Mouse (Mus musculus) embryonic facial prominence, embryonic 12.5 days (tissue): ENCODE measurements at regions not wholly inside any gene's neighbourhood (a gene's known extent, or its start where the extent isn't known, plus 50 kb on each side); places are given as distances from the start of the nearest gene placed in this dataset.
A peak's percentile ranks its signal among the peaks of the same experiment; 100 is the strongest.
"Not testable (repeated sequence)": the region's sequence is repeated elsewhere in the genome, so short reads cannot be mapped to it uniquely, and the experiment has no call there.

Source experiments
- ATAC-seq: fragments of 200-750 bp; cut with Nextera tagmentation; 2 replicates; pipeline ENCODE4 v1.8.0; 2017; ENCODE audit not compliant: insufficient number of reproducible peaks, insufficient read depth, low FRiP score, low TSS enrichment
- H3K27ac ChIP-seq: fragments of 300-500 bp; sonication (generic); 2 replicates; pipeline ENCODE4 v1.5.1; 2016; ENCODE audit warnings: mild to moderate bottlenecking
- H3K27me3 ChIP-seq: fragments of 300-500 bp; sonication (generic); 2 replicates; pipeline ENCODE4 v1.6.1; 2016; ENCODE audit warnings: mild to moderate bottlenecking, moderate library complexity
- H3K36me3 ChIP-seq: fragments of 300-500 bp; sonication (generic); 2 replicates; pipeline ENCODE4 v1.6.1; 2016; ENCODE audit warnings: mild to moderate bottlenecking
- H3K4me1 ChIP-seq: fragments of 300-500 bp; sonication (generic); 2 replicates; pipeline ENCODE4 v1.6.1; 2016
- H3K4me2 ChIP-seq: fragments of 300-500 bp; sonication (generic); replicated peaks from 2 replicates; pipeline ENCODE4 v1.6.1; 2016; ENCODE audit warnings: mild to moderate bottlenecking, moderate library complexity
- H3K4me3 ChIP-seq: fragments of 300-500 bp; sonication (generic); 2 replicates; pipeline ENCODE4 v1.5.1; 2016; ENCODE audit warnings: mild to moderate bottlenecking
- H3K9ac ChIP-seq: fragments of 300-500 bp; sonication (generic); 2 replicates; pipeline ENCODE4 v1.6.1; 2016; ENCODE audit warnings: mild to moderate bottlenecking, moderate library complexity
- H3K9me3 ChIP-seq: fragments of 300-500 bp; sonication (generic); 2 replicates; pipeline ENCODE4 v1.6.1; 2016; ENCODE audit warnings: mild to moderate bottlenecking, moderate library complexity
- WGBS: fragments of 180-500 bp; shearing (Covaris S2); methylation state at CpG from one replicate; pipeline ENCODE4 v1.1.7; 2016; 5-methylcytosine and 5-hydroxymethylcytosine counted together

DNA sequence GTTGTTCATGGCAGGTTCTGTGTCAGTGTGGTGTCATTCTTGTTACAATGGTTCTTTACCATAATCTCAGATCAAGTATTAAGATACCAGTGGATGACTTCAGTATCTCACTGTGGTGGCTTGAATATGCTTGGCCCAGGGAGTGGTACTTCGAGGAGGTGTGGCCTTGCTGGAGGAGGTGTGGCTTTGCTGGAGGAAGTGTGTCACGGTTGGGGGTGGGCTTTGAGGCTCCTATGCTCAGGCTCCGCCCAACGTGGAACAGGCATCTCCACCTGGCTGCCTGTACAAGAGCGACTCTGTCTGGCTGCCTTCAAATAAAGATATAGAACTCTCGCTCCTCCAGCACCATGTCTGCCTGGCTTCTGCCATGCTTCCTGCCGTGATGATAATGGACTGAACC is 63.6 kb downstream of the Cd2 start:
- WGBS = 71% methylated on average over 7 of the region's 7 CpGs
- H3K27me3 ChIP-seq = no peaks in the 10 kb centered on the region
- no peak overlapping the region for H3K4me2 ChIP-seq
- no peak for ATAC-seq
- H3K36me3 ChIP-seq = no peaks in the 10 kb centered on the region
- H3K9me3 ChIP-seq = peaks cover 11% of the 10 kb centered on the region; the same call in 1 of the 2 replicates
- H3K4me3 ChIP-seq = no peak overlapping the region
- no peak overlapping the region for H3K9ac ChIP-seq
- H3K4me1 ChIP-seq = no peaks in the 10 kb centered on the region
- no peak overlapping the region for H3K27ac ChIP-seq

DNA sequence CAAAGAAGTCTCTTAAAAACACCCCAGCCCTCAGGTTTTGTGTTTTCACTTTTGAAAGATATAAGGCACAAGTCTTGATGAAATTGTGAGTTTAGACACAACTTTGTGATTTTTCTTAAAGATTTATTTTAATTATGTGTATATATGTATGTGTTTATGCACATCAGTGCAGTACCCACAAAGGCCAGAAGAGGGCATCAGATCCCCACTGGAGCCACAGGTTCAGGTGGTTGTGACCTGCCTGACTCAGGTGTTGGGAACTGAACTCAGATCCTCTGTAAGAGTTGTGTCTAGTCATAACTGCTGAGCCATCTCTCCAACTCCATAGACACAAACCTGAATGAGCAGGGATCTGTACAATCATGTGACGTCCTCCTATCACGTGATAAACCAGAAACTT is 67.8 kb downstream of the Cd2 start:
- no peaks in the 10 kb centered on the region for H3K36me3 ChIP-seq
- no peak overlapping the region for H3K9ac ChIP-seq
- 86% methylated on average over 2 of the region's 2 CpGs for WGBS
- no peak overlapping the region for H3K27ac ChIP-seq
- no peak overlapping the region for H3K4me3 ChIP-seq
- peaks cover 11% of the 10 kb centered on the region; the same call in 1 of the 2 replicates for H3K9me3 ChIP-seq
- H3K4me2 ChIP-seq = no peak overlapping the region
- no peaks in the 10 kb centered on the region for H3K27me3 ChIP-seq
- H3K4me1 ChIP-seq = no peaks in the 10 kb centered on the region
- no peak for ATAC-seq

DNA sequence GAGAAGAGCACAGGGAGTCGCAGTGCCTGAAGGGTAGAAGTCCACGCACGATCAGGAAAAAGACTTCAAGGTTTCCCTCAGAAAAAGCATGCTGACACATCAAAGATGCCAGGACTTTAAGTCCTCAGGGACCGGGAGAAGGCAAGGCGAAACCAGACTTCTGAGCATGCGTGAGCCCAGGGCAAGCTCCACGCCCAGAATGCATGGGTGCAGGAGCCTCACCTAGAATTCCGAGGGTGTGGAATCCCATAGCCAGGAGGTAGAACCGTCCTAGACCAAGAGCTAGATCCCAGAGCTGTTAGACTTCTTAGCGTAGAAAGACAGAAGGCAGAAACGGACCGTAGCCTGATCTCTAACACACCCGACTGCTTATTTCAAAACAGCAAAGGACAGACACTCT is 71.0 kb downstream of the Cd2 start:
- H3K36me3 ChIP-seq = no peaks in the 10 kb centered on the region
- H3K4me2 ChIP-seq = no peak overlapping the region
- H3K9ac ChIP-seq = no peak overlapping the region
- H3K9me3 ChIP-seq = peaks cover 11% of the 10 kb centered on the region; the same call in 1 of the 2 replicates
- 85% methylated on average over 13 of the region's 13 CpGs for WGBS
- no peaks in the 10 kb centered on the region for H3K27me3 ChIP-seq
- H3K27ac ChIP-seq = no peak overlapping the region
- no peak for ATAC-seq
- no peak overlapping the region for H3K4me3 ChIP-seq
- peaks cover 18% of the 10 kb centered on the region for H3K4me1 ChIP-seq

DNA sequence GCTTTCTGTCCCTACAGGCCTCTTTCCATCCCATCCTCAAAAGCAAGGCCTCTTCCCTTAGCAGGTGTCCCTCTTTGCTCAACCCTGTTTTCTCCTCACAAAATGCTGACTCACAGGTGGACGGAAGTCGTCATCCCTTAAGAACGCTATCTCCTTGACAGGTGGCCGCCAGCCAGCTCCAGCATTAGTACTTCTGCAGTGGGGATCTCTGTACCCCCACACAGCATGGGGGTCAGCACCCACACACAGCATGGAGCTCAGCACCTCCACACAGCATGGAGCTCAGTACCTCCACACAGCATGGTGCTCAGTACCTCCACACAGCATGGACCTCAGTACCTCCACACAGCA is 74.6 kb downstream of the Cd2 start:
- peaks cover 20% of the 10 kb centered on the region for H3K4me1 ChIP-seq
- no peak overlapping the region for H3K4me2 ChIP-seq
- H3K9me3 ChIP-seq = no peaks in the 10 kb centered on the region
- H3K27me3 ChIP-seq = no peaks in the 10 kb centered on the region
- H3K9ac ChIP-seq = no peak overlapping the region
- 63% methylated on average over 4 of the region's 4 CpGs for WGBS
- H3K36me3 ChIP-seq = no peaks in the 10 kb centered on the region
- H3K27ac ChIP-seq = peak overlapping the region; percentile 79; the same call in 1 of the 2 replicates
- no peak for ATAC-seq
- H3K4me3 ChIP-seq = no peak overlapping the region

DNA sequence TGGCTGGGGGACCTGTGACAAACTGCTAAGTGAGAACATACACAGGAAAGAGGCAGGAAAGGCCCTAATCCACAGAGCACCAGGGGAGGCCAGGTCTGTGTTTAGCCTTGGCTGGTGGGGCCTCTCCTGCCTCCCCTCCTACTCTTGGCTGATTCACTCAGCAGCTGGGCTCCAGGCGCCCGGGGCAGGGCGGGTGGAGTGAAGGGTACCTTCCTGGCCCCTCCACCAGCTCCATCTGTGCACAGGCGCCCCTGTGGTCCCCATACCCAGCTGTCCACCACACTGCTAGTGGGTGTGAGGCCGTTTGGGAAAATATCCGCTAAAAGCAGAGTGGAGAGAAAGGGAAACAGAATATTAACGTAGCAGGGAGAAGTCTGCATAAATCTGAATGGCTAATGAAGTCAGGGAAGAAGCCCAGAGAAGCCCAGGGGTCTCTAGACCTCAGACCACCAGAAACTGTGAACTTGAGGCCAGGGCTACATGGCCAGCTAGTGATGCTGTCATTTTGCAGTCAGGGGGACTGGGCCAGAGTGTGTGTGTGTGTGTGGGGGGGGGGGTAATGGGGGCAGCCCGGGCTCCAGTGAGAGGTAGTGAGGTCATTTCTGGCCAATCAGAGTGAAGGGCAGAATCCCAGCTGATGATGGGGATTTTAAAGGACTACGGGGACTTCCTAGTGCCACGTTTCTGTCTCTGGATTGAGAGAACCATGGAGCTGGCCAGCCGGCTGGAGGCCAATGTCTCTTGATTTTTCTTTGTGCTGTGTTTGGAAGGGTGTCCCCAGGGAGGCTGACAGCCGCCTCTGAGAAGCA is 75.1 kb downstream of the Cd2 start:
- Histone ChIP-seq H3K36me3 (no peaks in the 10 kb centered on the region), H3K4me1 (peaks cover 20% of the 10 kb centered on the region), H3K27ac (peak overlapping the region; percentile 79), H3K9me3 (no peaks in the 10 kb centered on the region), H3K4me2 (peak overlapping the region; percentile 21), H3K4me3 (no peak overlapping the region), H3K9ac (no peak overlapping the region; the same call in 1 of the 2 replicates), H3K27me3 (no peaks in the 10 kb centered on the region)
- WGBS = 17% methylated on average over 12 of the region's 12 CpGs
- peak; percentile 74 for ATAC-seq

DNA sequence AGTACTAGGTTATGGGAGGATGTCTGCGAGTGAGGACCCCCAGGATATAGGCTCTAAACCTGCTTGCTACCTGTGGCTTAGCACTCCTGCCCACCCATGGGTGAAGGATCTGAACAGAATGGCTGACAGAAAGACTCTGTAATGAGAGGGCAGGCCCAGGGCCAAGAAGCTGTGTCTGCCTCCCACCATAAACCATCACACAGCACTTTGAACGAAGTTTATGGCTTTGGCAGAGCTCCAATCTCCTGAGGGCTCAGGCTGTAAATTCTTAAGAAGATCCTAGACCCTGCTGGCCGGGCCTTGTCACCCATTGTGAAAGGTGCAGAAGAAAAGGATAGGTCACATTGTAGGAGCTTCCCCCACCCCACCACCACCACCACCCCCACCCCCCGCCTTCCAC is 75.8 kb downstream of the Cd2 start:
- Histone ChIP-seq H3K4me3 (no peak overlapping the region), H3K27me3 (no peaks in the 10 kb centered on the region), H3K36me3 (no peaks in the 10 kb centered on the region), H3K4me1 (peaks cover 20% of the 10 kb centered on the region), H3K27ac (peak overlapping the region; percentile 79), H3K9me3 (no peaks in the 10 kb centered on the region), H3K9ac (no peak overlapping the region), H3K4me2 (no peak overlapping the region)
- 48% methylated on average over 4 of the region's 4 CpGs for WGBS
- no peak for ATAC-seq

DNA sequence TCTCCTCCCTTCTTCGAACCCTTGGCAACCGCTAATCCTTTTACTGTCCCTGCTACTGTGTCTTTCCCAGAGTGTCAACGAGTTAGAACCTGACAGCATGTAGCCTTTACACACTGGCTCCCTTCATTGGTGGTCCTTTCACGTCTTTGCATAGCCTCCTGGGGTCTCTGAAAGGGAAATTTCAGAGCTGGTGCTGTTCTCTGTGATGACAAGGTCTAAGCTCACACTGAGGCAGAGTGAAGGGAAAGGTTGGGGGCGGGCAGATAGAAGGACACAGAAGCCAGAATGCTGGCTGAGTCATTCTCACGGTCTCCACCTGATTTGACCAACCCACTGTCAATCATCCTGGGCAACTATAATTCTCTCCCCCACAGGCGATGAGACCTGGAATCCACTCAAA is 78.2 kb downstream of the Cd2 start:
- Histone ChIP-seq H3K27me3 (no peaks in the 10 kb centered on the region), H3K4me3 (no peak overlapping the region), H3K4me1 (peaks cover 20% of the 10 kb centered on the region), H3K36me3 (no peaks in the 10 kb centered on the region), H3K4me2 (no peak overlapping the region), H3K9me3 (no peaks in the 10 kb centered on the region), H3K27ac (no peak overlapping the region), H3K9ac (no peak overlapping the region)
- WGBS = 74% methylated on average over 7 of the region's 7 CpGs
- ATAC-seq = no peak

DNA sequence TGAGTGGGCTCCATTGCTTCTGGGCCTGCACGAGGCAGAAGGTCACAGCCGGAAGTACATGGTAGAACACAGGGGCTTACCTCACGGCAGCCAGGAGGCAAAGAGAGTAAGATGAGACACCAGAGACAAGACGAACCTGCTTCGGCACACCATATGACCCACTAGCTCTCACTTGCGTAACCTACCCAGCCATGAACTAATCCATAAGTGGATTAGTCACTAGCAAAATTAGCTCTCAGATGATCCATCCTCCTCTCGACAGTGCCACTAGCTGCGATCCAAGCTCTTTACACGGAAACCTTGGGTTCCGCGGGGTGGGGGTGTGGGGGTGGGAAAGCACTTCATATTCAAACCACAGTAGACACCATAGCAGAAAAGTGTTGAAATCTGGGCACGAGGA is 79.0 kb downstream of the Cd2 start:
- no peak overlapping the region for H3K27ac ChIP-seq
- H3K4me1 ChIP-seq = peaks cover 20% of the 10 kb centered on the region
- H3K9ac ChIP-seq = no peak overlapping the region
- H3K4me2 ChIP-seq = no peak overlapping the region
- WGBS = 88% methylated on average over 12 of the region's 12 CpGs
- H3K36me3 ChIP-seq = no peaks in the 10 kb centered on the region
- no peaks in the 10 kb centered on the region for H3K9me3 ChIP-seq
- H3K27me3 ChIP-seq = no peaks in the 10 kb centered on the region
- no peak overlapping the region for H3K4me3 ChIP-seq
- no peak for ATAC-seq

DNA sequence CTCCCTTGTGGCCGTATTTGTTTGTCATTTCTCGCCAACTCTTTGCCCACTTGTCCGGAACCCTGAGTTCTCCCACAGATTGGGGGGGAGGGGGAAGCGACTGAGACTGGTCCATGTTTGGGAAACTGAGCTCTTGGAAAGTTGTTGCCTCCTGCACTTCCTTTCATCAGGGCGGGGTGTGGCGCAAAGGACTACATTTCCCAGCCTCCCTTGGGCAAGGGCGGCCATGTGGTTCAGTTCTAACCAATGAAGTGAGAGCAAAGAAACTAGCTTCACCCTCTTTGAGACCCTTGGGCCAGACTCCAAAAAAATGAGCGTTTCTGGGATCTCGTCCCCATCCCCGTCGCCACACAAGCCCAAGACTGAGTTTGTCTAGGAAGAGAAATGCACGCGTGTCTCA is 81.6 kb downstream of the Cd2 start:
- H3K4me1 ChIP-seq, H3K27ac ChIP-seq, H3K36me3 ChIP-seq, H3K4me2 ChIP-seq, ATAC-seq, H3K27me3 ChIP-seq, H3K9ac ChIP-seq, H3K9me3 ChIP-seq, H3K4me3 ChIP-seq: not testable (repeated sequence)
- WGBS = 95% methylated on average over 13 of the region's 13 CpGs

DNA sequence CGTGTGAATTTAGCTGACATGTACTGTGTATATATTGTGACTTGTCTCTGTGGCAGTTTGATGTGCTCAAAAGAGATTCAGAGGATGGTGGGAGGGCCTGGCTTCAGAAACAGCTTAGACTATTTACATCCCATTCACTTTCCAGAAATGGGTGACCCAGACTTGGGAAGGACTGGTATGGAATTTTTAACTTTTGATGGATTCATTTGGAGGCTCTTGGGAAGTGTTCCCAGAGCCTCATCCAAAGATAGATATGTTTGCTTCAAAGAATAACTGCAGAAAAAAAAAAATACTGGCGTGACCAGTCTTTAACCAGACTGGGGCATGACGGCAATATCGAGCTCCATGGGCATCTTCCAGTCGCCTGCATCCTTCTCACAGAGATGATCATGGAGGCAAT is 84.6 kb upstream of the Ptgfrn start:
- no peak overlapping the region for H3K27ac ChIP-seq
- no peaks in the 10 kb centered on the region for H3K4me1 ChIP-seq
- no peak overlapping the region for H3K9ac ChIP-seq
- H3K9me3 ChIP-seq = no peaks in the 10 kb centered on the region
- H3K27me3 ChIP-seq = no peaks in the 10 kb centered on the region
- ATAC-seq = no peak
- H3K36me3 ChIP-seq = no peaks in the 10 kb centered on the region
- no peak overlapping the region for H3K4me2 ChIP-seq
- 75% methylated on average over 5 of the region's 5 CpGs for WGBS
- H3K4me3 ChIP-seq = no peak overlapping the region

DNA sequence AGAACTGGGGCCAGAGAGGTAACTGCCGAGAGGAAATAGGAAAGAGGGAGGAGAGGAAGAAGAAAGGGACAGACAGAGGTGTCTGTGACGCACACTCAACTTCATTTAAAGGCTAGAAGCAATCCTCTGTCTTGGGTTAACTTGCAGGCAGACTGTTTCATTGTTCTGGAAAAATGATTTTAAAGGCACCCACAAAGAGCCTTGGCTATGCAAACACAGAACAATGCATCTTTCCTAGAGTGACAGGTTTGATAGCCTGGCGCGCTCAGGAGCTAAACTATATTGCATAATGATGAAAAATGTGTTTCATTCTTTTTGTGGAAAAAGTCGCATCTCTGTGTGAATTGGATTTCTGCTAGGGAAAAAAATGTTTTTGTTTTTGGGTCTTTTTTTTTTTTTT is 84.2 kb upstream of the Ptgfrn start:
- Histone ChIP-seq H3K4me1 (no peaks in the 10 kb centered on the region), H3K36me3 (no peaks in the 10 kb centered on the region), H3K9ac (no peak overlapping the region), H3K4me2 (no peak overlapping the region), H3K9me3 (no peaks in the 10 kb centered on the region), H3K27me3 (no peaks in the 10 kb centered on the region), H3K4me3 (no peak overlapping the region), H3K27ac (no peak overlapping the region)
- no peak for ATAC-seq
- 61% methylated on average over 5 of the region's 5 CpGs for WGBS

DNA sequence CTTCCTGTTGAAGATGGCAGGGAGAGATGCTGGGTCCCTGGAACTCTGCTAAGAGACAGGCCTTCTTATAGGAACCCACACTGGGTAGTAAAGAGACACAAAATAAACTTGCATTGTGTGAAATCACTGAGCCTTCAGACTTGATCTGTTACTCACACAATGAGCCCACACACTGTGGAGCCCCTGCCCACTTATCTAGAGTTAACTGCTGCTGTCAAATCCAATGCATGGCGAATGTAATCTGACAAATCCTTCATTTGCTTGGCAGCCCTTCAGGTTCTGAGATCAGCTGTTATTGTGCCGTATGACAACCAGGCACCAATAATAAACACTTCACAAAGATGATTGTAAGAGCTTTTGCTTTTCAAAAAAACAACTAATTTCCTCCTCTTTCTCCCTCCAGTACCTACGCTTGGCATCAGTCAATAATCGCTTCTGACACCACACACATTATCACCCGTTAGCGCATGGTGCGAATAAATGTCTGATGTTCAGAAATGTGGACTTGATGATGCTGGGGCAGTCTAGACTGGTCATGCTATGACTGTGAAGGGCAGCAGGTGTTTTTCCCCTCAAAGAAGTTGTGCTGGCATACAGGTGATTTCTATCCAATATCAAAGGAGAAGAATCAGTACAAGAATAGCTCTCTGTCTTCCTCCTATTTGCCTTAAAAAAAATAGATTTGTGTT is 81.4 kb upstream of the Ptgfrn start:
- Histone ChIP-seq H3K27me3 (no peaks in the 10 kb centered on the region), H3K9ac (no peak overlapping the region), H3K9me3 (no peaks in the 10 kb centered on the region), H3K4me2 (no peak overlapping the region), H3K27ac (no peak overlapping the region), H3K36me3 (no peaks in the 10 kb centered on the region), H3K4me1 (no peaks in the 10 kb centered on the region), H3K4me3 (no peak overlapping the region)
- ATAC-seq = no peak
- 80% methylated on average over 7 of the region's 7 CpGs for WGBS
